Mouse (Mus musculus) mouse trophoblast stem cell (cell line): ENCODE measurements around the gene Eif4e1b.

ENCODE experiments used
- in situ Hi-C, 2 experiments: fragments of 300-500 bp; cut with MseI, MboI; formaldehyde crosslinking; loops; 2 replicates in 1 of 2; 3 replicates in 1 of 2; pipeline ENCODE4 v1.15.1; 2025

The Eif4e1b gene

GRCm38 (mm10) chr13:54798740-54799139 lies 14.9 kb downstream of the Eif4e1b start:
- in situ Hi-C loops = loop anchor here in 1 of 2 experiments (5.0 kb wide), 1 partner anchor 259 kb away; no protein-coding TSS in a partner anchor

GRCm38 (mm10) chr13:54799701-54800100 lies 15.9 kb downstream of the Eif4e1b start:
- in situ Hi-C loops = loop anchor here in 1 of 2 experiments (5.0 to 10.0 kb wide), 2 partner anchors 85 to 258 kb away; no protein-coding TSS in a partner anchor

GRCm38 (mm10) chr13:54800206-54800605 lies 16.4 kb downstream of the Eif4e1b start:
- in situ Hi-C loops = loop anchor here in 1 of 2 experiments (10.0 kb wide), 1 partner anchor 85 kb away; no protein-coding TSS in a partner anchor

GRCm38 (mm10) chr13:54803010-54803409 lies 19.2 kb downstream of the Eif4e1b start:
- in situ Hi-C loops = loop anchor here in 1 of 2 experiments (10.0 kb wide), 1 partner anchor 82 kb away; no protein-coding TSS in a partner anchor

- in situ Hi-C loops = loop anchor here in 1 of 2 experiments (10.0 kb wide), 1 partner anchor 80 kb away; no protein-coding TSS in a partner anchor
These were observed 21.5 kb downstream of the Eif4e1b start for GRCm38 (mm10) chr13:54805134-54805838.

GRCm38 (mm10) chr13:54806434-54806976 lies 22.7 kb downstream of the Eif4e1b start:
- in situ Hi-C loops = loop anchor here in 1 of 2 experiments (10.0 kb wide), 1 partner anchor 78 kb away; no protein-coding TSS in a partner anchor

- in situ Hi-C loops = loop anchor here in 1 of 2 experiments (10.0 kb wide), 1 partner anchor 77 kb away; no protein-coding TSS in a partner anchor
These were observed 24.3 kb downstream of the Eif4e1b start for GRCm38 (mm10) chr13:54808067-54808466.

GRCm38 (mm10) chr13:54811476-54811875 lies 27.7 kb downstream of the Eif4e1b start:
- in situ Hi-C loops = no loop called here

- in situ Hi-C loops = no loop called here
These were observed 29.6 kb downstream of the Eif4e1b start for GRCm38 (mm10) chr13:54813381-54813780.

- in situ Hi-C loops = no loop called here
These were observed 34.8 kb downstream of the Eif4e1b start for GRCm38 (mm10) chr13:54818399-54819254.

GRCm38 (mm10) chr13:54821106-54821505 lies 37.3 kb downstream of the Eif4e1b start:
- in situ Hi-C loops = no loop called here

GRCm38 (mm10) chr13:54821931-54822330 lies 38.1 kb downstream of the Eif4e1b start:
- in situ Hi-C loops = no loop called here

- in situ Hi-C loops = no loop called here
These were observed 40.5 kb downstream of the Eif4e1b start for GRCm38 (mm10) chr13:54824111-54824931.

- in situ Hi-C loops = no loop called here
These were observed 44.2 kb downstream of the Eif4e1b start for GRCm38 (mm10) chr13:54827992-54828391.

- in situ Hi-C loops = no loop called here
These were observed 44.7 kb downstream of the Eif4e1b start for GRCm38 (mm10) chr13:54828508-54828907.

- in situ Hi-C loops = no loop called here
These were observed 45.7 kb downstream of the Eif4e1b start for GRCm38 (mm10) chr13:54829450-54829849.

GRCm38 (mm10) chr13:54836351-54837030 lies 52.7 kb downstream of the Eif4e1b start:
- in situ Hi-C loops = no loop called here

- in situ Hi-C loops = no loop called here
These were observed 53.3 kb downstream of the Eif4e1b start for GRCm38 (mm10) chr13:54837061-54837460.

- in situ Hi-C loops = no loop called here
These were observed 53.7 kb downstream of the Eif4e1b start for GRCm38 (mm10) chr13:54837471-54837889.
